Mouse (Mus musculus) c-Kit-positive CD71-negative TER-119-negative erythroid progenitor cells, embryonic 14.5 days (primary cell): ENCODE data around the gene 3100002H09Rik.

ENCODE experiments used
- DNase-seq: peaks from one replicate; pipeline ENCODE4 v3.0.0-alpha.2; 2013; ENCODE audit warnings: low read depth

Gene 3100002H09Rik

GRCm38 (mm10) chr4:124610703-124611102, at the start of gene 3100002H09Rik:
Gene 3100002H09Rik, minus strand, starts transcription at chr4:124610803.
- DNase-seq, result no peak

DNA sequence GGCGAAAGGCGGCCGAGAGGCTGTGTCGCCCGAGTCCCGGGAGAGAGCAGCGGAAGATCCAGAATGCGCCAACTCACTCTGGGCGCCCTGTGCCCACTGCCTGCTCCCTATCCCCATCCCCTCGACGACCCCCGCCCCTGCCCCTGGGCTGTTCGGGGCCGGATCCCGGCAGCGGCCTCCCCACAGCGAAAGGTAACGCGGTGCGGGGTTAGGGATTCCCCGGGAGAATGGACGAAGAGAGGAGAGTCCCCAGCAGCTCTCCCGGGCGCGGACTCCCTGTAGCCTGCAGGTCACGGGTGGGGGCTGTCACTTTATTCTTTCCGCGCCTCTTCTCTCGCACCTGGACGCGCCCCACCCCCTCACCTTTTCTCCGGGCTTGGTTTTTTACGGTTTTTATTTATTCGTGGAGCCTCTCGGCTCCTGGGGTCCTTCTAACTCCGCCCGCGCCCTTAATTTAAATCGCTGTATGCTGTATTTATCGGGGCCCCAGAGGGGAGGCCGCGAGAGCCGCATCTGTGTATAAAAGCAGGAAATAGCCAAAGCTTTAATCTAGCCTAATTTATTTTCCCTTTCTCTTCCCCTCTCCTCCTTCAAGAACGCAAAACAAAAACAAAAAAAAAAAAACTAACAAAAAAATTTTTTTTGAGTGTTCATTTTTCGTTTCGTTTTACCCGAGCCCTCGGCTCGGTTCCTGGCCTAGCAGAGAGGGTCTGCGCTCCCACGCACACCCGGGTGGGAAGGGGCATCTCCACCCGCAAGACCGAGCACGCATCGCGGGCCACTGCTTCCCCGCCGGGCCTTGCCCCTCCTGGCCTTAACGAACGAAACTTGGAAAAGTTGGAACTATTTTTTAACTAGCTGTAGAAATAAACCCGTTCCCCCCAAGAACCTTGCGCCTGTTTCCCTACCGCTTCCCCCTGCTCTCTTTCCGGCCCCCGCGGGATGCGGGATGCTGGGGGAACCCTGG, 48.9 kb upstream of the 3100002H09Rik start:
- no peak for DNase-seq

GRCm38 (mm10) chr4:124658412-124658851, 47.8 kb upstream of the 3100002H09Rik start:
- no peak for DNase-seq

DNA sequence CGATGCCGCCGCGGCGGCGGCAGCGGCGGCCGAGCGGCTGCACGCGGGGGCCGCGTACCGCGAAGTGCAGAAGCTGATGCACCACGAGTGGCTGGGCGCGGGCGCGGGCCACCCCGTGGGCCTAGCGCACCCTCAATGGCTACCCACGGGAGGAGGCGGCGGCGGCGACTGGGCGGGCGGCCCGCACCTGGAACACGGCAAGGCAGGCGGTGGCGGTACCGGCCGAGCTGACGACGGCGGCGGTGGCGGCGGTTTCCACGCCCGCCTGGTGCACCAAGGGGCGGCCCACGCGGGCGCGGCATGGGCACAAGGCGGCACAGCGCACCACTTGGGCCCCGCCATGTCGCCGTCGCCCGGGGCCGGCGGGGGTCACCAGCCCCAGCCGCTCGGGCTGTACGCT, 47.2 kb upstream of the 3100002H09Rik start:
- no peak for DNase-seq

- DNase-seq, result peak; percentile 43
These were observed 46.4 kb upstream of the 3100002H09Rik start for GRCm38 (mm10) chr4:124656854-124657650.

GRCm38 (mm10) chr4:124656518-124656853, 45.9 kb upstream of the 3100002H09Rik start, which contains the start of gene Pou3f1:
Gene Pou3f1, plus strand, starts transcription at chr4:124656807.
- no peak for DNase-seq

DNA sequence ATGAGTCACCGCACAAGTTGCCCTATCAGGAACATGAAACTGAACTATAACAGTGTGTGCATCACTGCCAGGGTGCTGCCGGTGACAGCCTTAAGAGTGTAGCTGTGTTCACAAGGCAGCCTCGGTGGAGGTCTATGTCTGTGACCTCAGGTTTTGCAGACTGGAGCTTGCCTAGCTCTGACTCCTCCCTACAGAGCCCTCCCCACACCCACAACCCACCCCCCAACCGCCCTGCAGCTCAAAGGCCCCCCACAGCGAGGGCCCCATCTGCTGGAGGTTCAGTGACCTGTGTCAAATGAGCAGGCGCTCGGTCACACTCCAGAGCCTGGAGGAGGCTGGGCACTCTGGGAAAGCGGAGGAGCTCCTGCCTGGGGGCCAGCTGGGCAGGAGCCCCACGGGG, 42.3 kb upstream of the 3100002H09Rik start:
- DNase-seq, result no peak

GRCm38 (mm10) chr4:124647909-124648308, 37.3 kb upstream of the 3100002H09Rik start:
- DNase-seq, result no peak

DNA sequence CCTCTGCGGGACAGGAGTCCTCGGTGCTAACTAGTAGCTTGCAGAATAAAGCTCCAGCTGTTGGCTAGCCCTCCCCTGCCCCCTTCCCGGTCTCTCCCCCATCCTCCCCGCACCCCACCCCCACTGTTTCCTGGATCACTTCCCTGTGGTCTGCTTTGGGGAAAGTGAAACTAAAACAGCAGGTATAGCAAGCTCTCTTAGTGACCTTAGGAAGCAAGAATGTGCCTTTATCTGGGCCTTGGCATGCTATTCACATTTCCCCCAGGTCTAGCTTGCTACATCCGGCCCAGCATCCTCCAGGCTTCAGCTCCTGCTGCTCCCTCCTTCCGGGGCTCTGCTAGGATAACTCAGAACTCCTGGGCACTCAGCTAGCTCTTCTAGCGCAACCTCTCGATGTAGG, 36.0 kb upstream of the 3100002H09Rik start:
- no peak for DNase-seq

GRCm38 (mm10) chr4:124644974-124645433, 34.4 kb upstream of the 3100002H09Rik start:
- no peak for DNase-seq

GRCm38 (mm10) chr4:124643859-124644258, 33.3 kb upstream of the 3100002H09Rik start:
- no peak for DNase-seq

- DNase-seq, result no peak
These were observed 29.1 kb upstream of the 3100002H09Rik start for GRCm38 (mm10) chr4:124639715-124640114.

GRCm38 (mm10) chr4:124633281-124633680, 22.7 kb upstream of the 3100002H09Rik start:
- peak; percentile 23 for DNase-seq

- no peak for DNase-seq
These were observed 22.3 kb upstream of the 3100002H09Rik start for GRCm38 (mm10) chr4:124632856-124633255.

- DNase-seq, result no peak
These were observed 20.9 kb upstream of the 3100002H09Rik start for GRCm38 (mm10) chr4:124631456-124631855.

DNA sequence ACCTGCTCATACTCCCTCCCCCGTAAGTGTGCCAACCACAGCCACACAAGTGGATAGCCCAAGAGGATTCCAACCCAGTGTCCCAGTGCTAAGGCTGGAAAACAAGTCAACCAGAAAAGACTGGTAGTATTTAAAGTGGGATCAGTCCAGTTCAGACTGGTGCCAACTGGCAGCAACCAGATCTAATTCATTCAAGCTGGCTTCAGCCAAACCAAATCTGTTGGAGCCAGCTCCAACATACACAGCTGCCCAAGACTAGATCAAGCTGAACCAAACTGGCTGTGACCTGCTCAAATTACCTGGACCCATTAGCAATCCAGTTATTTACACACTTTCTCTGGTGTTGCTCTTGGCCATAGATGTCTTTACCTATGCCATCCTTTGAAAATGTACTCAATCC, 16.2 kb upstream of the 3100002H09Rik start:
- no peak for DNase-seq

GRCm38 (mm10) chr4:124624111-124624581, 13.5 kb upstream of the 3100002H09Rik start:
- no peak for DNase-seq

GRCm38 (mm10) chr4:124622566-124622965, 12.0 kb upstream of the 3100002H09Rik start:
- no peak for DNase-seq

DNA sequence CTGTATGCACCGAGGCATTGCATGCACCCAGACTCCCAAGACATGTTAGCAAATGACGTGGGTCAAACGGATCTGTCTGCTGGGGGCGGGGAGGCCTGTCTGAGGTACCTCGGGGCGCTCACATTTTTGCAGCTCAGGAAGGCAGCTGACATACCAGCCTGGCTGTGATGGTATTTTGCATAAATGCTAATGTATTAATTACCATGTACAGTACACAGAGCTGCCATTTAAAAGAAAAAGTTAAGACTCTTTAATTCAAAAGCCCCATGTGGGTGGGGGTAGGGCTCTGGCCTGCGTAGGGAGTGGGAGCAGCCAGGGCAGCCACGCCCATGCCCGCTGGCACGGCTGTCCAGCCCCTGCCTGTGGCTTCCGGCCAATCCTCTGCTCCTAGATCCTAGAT, 10.8 kb upstream of the 3100002H09Rik start:
- DNase-seq, result no peak

GRCm38 (mm10) chr4:124618599-124618998, 8.0 kb upstream of the 3100002H09Rik start:
- DNase-seq, result no peak

DNA sequence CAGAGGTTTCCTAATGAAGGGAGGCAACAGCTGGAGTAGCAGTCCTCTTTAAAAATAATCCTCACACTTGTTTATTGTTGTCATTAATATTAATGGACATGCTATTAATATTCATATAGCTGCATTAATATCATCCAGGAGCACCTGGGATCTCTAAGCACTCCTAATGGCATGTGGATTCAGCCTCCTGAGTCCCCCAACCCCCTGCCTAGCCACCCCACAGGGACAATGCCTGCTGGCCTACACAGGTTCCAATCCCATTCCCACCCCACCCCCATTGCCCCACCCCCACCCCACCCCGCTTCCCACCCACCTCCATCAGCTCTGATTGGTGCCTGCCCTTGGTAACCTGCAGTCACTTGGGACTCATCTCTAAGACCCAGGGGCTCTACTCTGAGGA, 6.0 kb upstream of the 3100002H09Rik start:
- no peak for DNase-seq

- DNase-seq, result no peak
These were observed 5.4 kb upstream of the 3100002H09Rik start for GRCm38 (mm10) chr4:124615986-124616385.
